In genomic region chr1:63203950-63204659, GRCm38 (mm10) we compare ENCODE assay signal across 8 mouse cellular contexts. TPM values are rescaled to one million over a fixed set of nuclear protein-coding genes. Genes with fewer than 3 reads are reported as not detected.
DNase-seq lines count a peak whose midpoint lies in the region; ATAC-seq lines count a peak whose summit lies in the region.

No protein-coding gene starts in this region.

- no peaks in the 10 kb centered on the region for H3K4me1 ChIP-seq in lung, embryonic 16.5 days (replicated peaks; ENCODE audit: control insufficient read depth, insufficient read depth, low read length)
- H3K4me1 ChIP-seq in embryonic facial prominence, embryonic 10.5 days: peaks cover 26% of the 10 kb centered on the region
- H3K4me1 ChIP-seq in hindbrain, embryonic 15.5 days (replicated peaks): peaks cover 15% of the 10 kb centered on the region
- peaks cover 17% of the 10 kb centered on the region for H3K4me1 ChIP-seq in midbrain, embryonic 11.5 days (ENCODE audit: control insufficient read depth, insufficient read depth, low read length)

- H3K4me3 ChIP-seq in lung, embryonic 16.5 days (ENCODE audit: low read length): no peak overlapping the region
- H3K4me3 ChIP-seq in embryonic facial prominence, embryonic 10.5 days: 0 out of 2 replicates have a peak overlapping the region, but pooled peaks have one; percentile 6
- H3K4me3 ChIP-seq in hindbrain, embryonic 15.5 days: no peak overlapping the region
- no peak overlapping the region for H3K4me3 ChIP-seq in midbrain, embryonic 11.5 days (ENCODE audit: low read depth, low read length)

- no peak overlapping the region for H3K9ac ChIP-seq in lung, embryonic 16.5 days (ENCODE audit: low read length)
- 0 out of 2 replicates have a peak overlapping the region, but pooled peaks have one; percentile 4 for H3K9ac ChIP-seq in hindbrain, embryonic 15.5 days
- peak overlapping the region; percentile 21; the same call in 1 of the 2 replicates for H3K9ac ChIP-seq in midbrain, embryonic 11.5 days (ENCODE audit: low read length)

- 12% methylated on average over 7 of the region's 7 CpGs for WGBS in lung, embryonic 16.5 days
- 13% methylated on average over 7 of the region's 7 CpGs for WGBS in embryonic facial prominence, embryonic 10.5 days
- WGBS in hindbrain, embryonic 15.5 days: 5% methylated on average over 7 of the region's 7 CpGs
- WGBS in midbrain, embryonic 11.5 days: 5% methylated on average over 7 of the region's 7 CpGs

- DNase-seq in lung, adult 18-20 months: no peak
- peak; percentile 84 for DNase-seq in embryonic facial prominence, embryonic 10.5 days (ENCODE audit: low spot score)
- peak; percentile 95 for DNase-seq in midbrain, embryonic 11.5 days (ENCODE audit: low spot score, missing footprints)
- no peak for DNase-seq in spleen, postnatal 14 days (ENCODE audit: low spot score in 2 of 2)
- DNase-seq in spleen, postnatal 4 days (ENCODE audit: low spot score in 2 of 2): no peak
- DNase-seq in cerebellum, adult 9-10 months: no peak

- no peak overlapping the region for H3K4me2 ChIP-seq in lung, embryonic 16.5 days (ENCODE audit: low read depth, low read length)
- no peak overlapping the region for H3K4me2 ChIP-seq in hindbrain, embryonic 15.5 days
- peak overlapping the region; percentile 1; the same call in 1 of the 2 replicates for H3K4me2 ChIP-seq in midbrain, embryonic 11.5 days

- H3K27ac ChIP-seq in lung, embryonic 16.5 days (ENCODE audit: low read length): no peak overlapping the region
- H3K27ac ChIP-seq in embryonic facial prominence, embryonic 10.5 days (replicated peaks): peak overlapping the region; percentile 80
- H3K27ac ChIP-seq in hindbrain, embryonic 15.5 days (replicated peaks): peak overlapping the region; percentile 81
- H3K27ac ChIP-seq in midbrain, embryonic 11.5 days (ENCODE audit: low read depth, low read length): peak overlapping the region; percentile 85

- ATAC-seq in lung, embryonic 16.5 days (ENCODE audit: low read depth): peak; percentile 57; the same call in 1 of the 2 replicates
- ATAC-seq in hindbrain, embryonic 15.5 days (ENCODE audit: low FRiP score, low read depth): peak; percentile 88
- ATAC-seq in midbrain, embryonic 11.5 days (ENCODE audit: low FRiP score): peak; percentile 94

- H3K9me3 ChIP-seq in lung, embryonic 16.5 days (ENCODE audit: control insufficient read depth, low read length): 0 out of 2 replicates have a peak, but pooled peaks cover 2% of the 10 kb centered on the region
- peaks cover 11% of the 10 kb centered on the region; the same call in 1 of the 2 replicates for H3K9me3 ChIP-seq in embryonic facial prominence, embryonic 10.5 days
- no peaks in the 10 kb centered on the region for H3K9me3 ChIP-seq in hindbrain, embryonic 15.5 days
- H3K9me3 ChIP-seq in midbrain, embryonic 11.5 days (ENCODE audit: control insufficient read depth, low read length): no peaks in the 10 kb centered on the region

- no peaks in the 10 kb centered on the region for H3K36me3 ChIP-seq in lung, embryonic 16.5 days (ENCODE audit: control insufficient read depth, insufficient read depth, low read length)
- H3K36me3 ChIP-seq in embryonic facial prominence, embryonic 10.5 days (replicated peaks): 0 out of 2 replicates have a peak, but pooled peaks cover 5% of the 10 kb centered on the region
- H3K36me3 ChIP-seq in hindbrain, embryonic 15.5 days: no peaks in the 10 kb centered on the region
- H3K36me3 ChIP-seq in midbrain, embryonic 11.5 days (ENCODE audit: control insufficient read depth, insufficient read depth, low read length): no peaks in the 10 kb centered on the region

- H3K27me3 ChIP-seq in lung, embryonic 16.5 days (ENCODE audit: control insufficient read depth, insufficient read depth, low read depth, low read length): no peaks in the 10 kb centered on the region
- no peaks in the 10 kb centered on the region for H3K27me3 ChIP-seq in embryonic facial prominence, embryonic 10.5 days (replicated peaks; ENCODE audit: low read depth, poor library complexity, severe bottlenecking)
- no peaks in the 10 kb centered on the region for H3K27me3 ChIP-seq in hindbrain, embryonic 15.5 days
- H3K27me3 ChIP-seq in midbrain, embryonic 11.5 days (ENCODE audit: control insufficient read depth, insufficient read depth, low read length): peaks cover 3% of the 10 kb centered on the region; the same call in 1 of the 2 replicates

RNA-seq across cellular contexts. Expression of gene Gpr1, which starts 10.2 kb away (rescaled TPM):
- not detected in 2 replicates for polyA plus RNA-seq in lung, embryonic 16.5 days (2015; fragmentation: Nextera tagmentation; extraction: Ambion mirVana)
- 0.10 and 0.12 TPM in 2 replicates for polyA plus RNA-seq in embryonic facial prominence, embryonic 10.5 days (2016; fragmentation: Nextera tagmentation; extraction: Ambion mirVana)
- 0.44 and 0.73 TPM in 2 replicates for polyA plus RNA-seq in hindbrain, embryonic 15.5 days (2015; fragmentation: Nextera tagmentation; extraction: Ambion mirVana)
- 0.08 and 0.22 TPM in 2 replicates for polyA plus RNA-seq in midbrain, embryonic 11.5 days (2014; fragmentation: Nextera tagmentation; extraction: Ambion mirVana)

RNA-seq across cellular contexts. Expression of gene Ndufs1, which starts 27.5 kb away (rescaled TPM):
- polyA plus RNA-seq in lung, embryonic 16.5 days (2015; fragmentation: Nextera tagmentation; extraction: Ambion mirVana): 123 and 131 TPM in 2 replicates
- 142 and 149 TPM in 2 replicates for polyA plus RNA-seq in embryonic facial prominence, embryonic 10.5 days (2016; fragmentation: Nextera tagmentation; extraction: Ambion mirVana)
- polyA plus RNA-seq in hindbrain, embryonic 15.5 days (2015; fragmentation: Nextera tagmentation; extraction: Ambion mirVana): 138 and 142 TPM in 2 replicates
- polyA plus RNA-seq in midbrain, embryonic 11.5 days (2014; fragmentation: Nextera tagmentation; extraction: Ambion mirVana): 138 and 152 TPM in 2 replicates

RNA-seq across cellular contexts. Expression of gene Eef1b2, which starts 27.5 kb away (rescaled TPM):
- polyA plus RNA-seq in lung, embryonic 16.5 days (2015; fragmentation: Nextera tagmentation; extraction: Ambion mirVana): 461 and 480 TPM in 2 replicates
- polyA plus RNA-seq in embryonic facial prominence, embryonic 10.5 days (2016; fragmentation: Nextera tagmentation; extraction: Ambion mirVana): 653 and 654 TPM in 2 replicates
- 434 and 455 TPM in 2 replicates for polyA plus RNA-seq in hindbrain, embryonic 15.5 days (2015; fragmentation: Nextera tagmentation; extraction: Ambion mirVana)
- 465 and 509 TPM in 2 replicates for polyA plus RNA-seq in midbrain, embryonic 11.5 days (2014; fragmentation: Nextera tagmentation; extraction: Ambion mirVana)

Comparison
In these comparisons a context has a peak if more than half of its experiments do, and no peak if none do; other contexts are left out.
1. DNase-seq: peak in embryonic facial prominence, embryonic 10.5 days (single experiment) and midbrain, embryonic 11.5 days (single experiment); none in lung, adult 18-20 months (0 of 2), spleen, postnatal 14 days (0 of 2), spleen, postnatal 4 days (0 of 2) and cerebellum, adult 9-10 months (single experiment).
2. Peak in every context shown above with its lines, with median percentiles within 50 percentile points of each other: ATAC-seq.